Mouse (Mus musculus) macrophage (primary cell): Measurements from ENCODE around the gene Rps6kb1. TPM values are rescaled to one million over a fixed set of nuclear protein-coding genes. Genes with fewer than 3 reads are reported as not detected.
"Not testable (repeated sequence)": the region's sequence is repeated elsewhere in the genome, so short reads cannot be mapped to it uniquely, and the experiment has no call there.

Experiments used
- H3K27ac ChIP-seq: fragments of 350-480 bp; formaldehyde crosslinking; 2 replicates; pipeline ENCODE4 v1.9.0; 2021
- H3K36me3 ChIP-seq: fragments of 350-480 bp; formaldehyde crosslinking; 2 replicates; pipeline ENCODE4 v1.9.0; 2021; ENCODE audit errors: inconsistent target
- H3K4me3 ChIP-seq: fragments of 350-480 bp; formaldehyde crosslinking; 2 replicates; pipeline ENCODE4 v1.9.0; 2021; ENCODE audit errors: inconsistent target
- H3K79me2 ChIP-seq: fragments of 350-480 bp; formaldehyde crosslinking; 2 replicates; pipeline ENCODE4 v1.9.0; 2021; ENCODE audit errors: inconsistent target
- WGBS: methylation state at CpG from one replicate; pipeline ENCODE4 v1.1.7; 2026; ENCODE audit warnings: inconsistent platforms; ENCODE audit not compliant: missing documents; 5-methylcytosine and 5-hydroxymethylcytosine counted together
- polyA plus RNA-seq: library from polyadenylated mRNA; stranded (reverse); fragments of 250-400 nt; gene quantifications from 3 replicates; pipeline ENCODE4 v1.2.4, GENCODE M21; 2018; ENCODE audit warnings: inconsistent platforms

Gene Rps6kb1
- polyA plus RNA-seq, 1 experiment from 2014 or later, result 22.7 TPM

DNA sequence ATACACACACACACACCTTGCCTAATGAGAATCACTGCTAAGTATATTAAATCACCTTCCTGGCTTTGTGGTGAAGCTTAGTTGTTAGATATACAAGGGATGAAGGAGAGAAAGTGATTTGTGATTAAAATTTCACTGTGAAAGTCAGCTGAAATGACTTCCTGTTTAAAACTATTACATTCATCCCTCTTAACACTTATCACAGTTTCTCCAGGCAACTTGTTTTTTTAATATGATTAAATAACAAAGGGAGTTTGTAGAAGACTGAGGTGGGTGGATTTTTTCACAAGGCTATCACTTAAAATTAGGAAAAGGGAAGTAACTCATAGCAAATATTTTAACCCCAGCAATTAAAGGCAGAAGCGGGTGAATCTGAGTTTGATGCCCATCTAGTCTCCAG lies 47.2 kb downstream of the Rps6kb1 start:
- 90% methylated on average over 1 of the region's 1 CpGs for WGBS
- no peaks in the 10 kb centered on the region for H3K79me2 ChIP-seq
- no peak overlapping the region for H3K27ac ChIP-seq
- H3K4me3 ChIP-seq, result no peak overlapping the region
- H3K36me3 ChIP-seq, result peaks cover 50% of the 10 kb centered on the region

- peaks cover 51% of the 10 kb centered on the region; the same call in 1 of the 2 replicates for H3K36me3 ChIP-seq
- WGBS, result 92% methylated on average over 1 of the region's 1 CpGs
- peaks cover 8% of the 10 kb centered on the region for H3K79me2 ChIP-seq
- no peak overlapping the region for H3K4me3 ChIP-seq
- no peak overlapping the region for H3K27ac ChIP-seq
These were observed 53.8 kb downstream of the Rps6kb1 start for GRCm38 (mm10) chr11:86490782-86491181.

GRCm38 (mm10) chr11:86484910-86485510 lies 59.6 kb downstream of the Rps6kb1 start:
- Histone ChIP-seq H3K79me2 (peaks cover 16% of the 10 kb centered on the region), H3K27ac (peak overlapping the region; percentile 73), H3K4me3 (peak overlapping the region; percentile 88), H3K36me3 (0 out of 2 replicates have a peak, but pooled peaks cover 12% of the 10 kb centered on the region)
- WGBS, result 3% methylated on average over 25 of the region's 25 CpGs

- H3K27ac ChIP-seq, result peak within 1 kb of the TSS; percentile 73
- WGBS, result under 1% methylated on average over 65 of the region's 68 CpGs
- peaks cover 16% of the 10 kb centered on the region for H3K79me2 ChIP-seq
- peak within 1 kb of the TSS; percentile 88 for H3K4me3 ChIP-seq
- 0 out of 2 replicates have a peak, but pooled peaks cover 4% of the 10 kb centered on the region for H3K36me3 ChIP-seq
These were observed 60.3 kb downstream of the Rps6kb1 start, which contains the start of gene Rnft1 for GRCm38 (mm10) chr11:86484101-86484868. Gene Rnft1, plus strand, starts transcription at chr11:86484657.

DNA sequence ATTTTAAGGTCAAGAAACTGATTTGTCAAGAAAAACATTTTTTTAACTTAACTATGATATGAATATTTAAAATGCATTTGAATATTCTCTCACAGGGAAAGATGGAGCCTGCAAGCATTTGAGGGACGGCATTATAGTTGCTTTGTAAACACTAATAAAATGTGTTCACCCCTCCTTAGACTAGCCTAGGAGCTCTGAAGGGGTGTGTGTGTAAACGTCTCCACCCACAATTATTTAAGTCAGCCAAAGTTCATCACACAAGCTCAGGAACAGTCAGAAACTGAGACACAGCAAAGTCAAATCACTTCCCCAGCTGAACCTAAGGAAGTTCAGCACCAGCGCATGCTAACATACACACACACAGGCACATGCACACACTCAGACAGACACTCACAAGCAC lies 71.0 kb downstream of the Rps6kb1 start:
- Histone ChIP-seq H3K4me3 (peak overlapping the region; percentile 22; the same call in 1 of the 2 replicates), H3K36me3 (no peaks in the 10 kb centered on the region), H3K79me2 (no peaks in the 10 kb centered on the region), H3K27ac (peak overlapping the region; percentile 5; the same call in 1 of the 2 replicates)
- WGBS, result 60% methylated on average over 3 of the region's 3 CpGs

GRCm38 (mm10) chr11:86472771-86473171 lies 71.8 kb downstream of the Rps6kb1 start:
- Histone ChIP-seq H3K4me3 (peak overlapping the region; percentile 22), H3K79me2 (no peaks in the 10 kb centered on the region), H3K27ac (peak overlapping the region; percentile 5; the same call in 1 of the 2 replicates), H3K36me3 (no peaks in the 10 kb centered on the region)
- WGBS, result 3% methylated on average over 7 of the region's 7 CpGs

- Histone ChIP-seq H3K27ac (no peak overlapping the region), H3K79me2 (no peaks in the 10 kb centered on the region), H3K4me3 (no peak overlapping the region), H3K36me3 (no peaks in the 10 kb centered on the region)
- WGBS, result 89% methylated on average over 6 of the region's 6 CpGs
These were observed 72.8 kb downstream of the Rps6kb1 start for GRCm38 (mm10) chr11:86471785-86472184.

DNA sequence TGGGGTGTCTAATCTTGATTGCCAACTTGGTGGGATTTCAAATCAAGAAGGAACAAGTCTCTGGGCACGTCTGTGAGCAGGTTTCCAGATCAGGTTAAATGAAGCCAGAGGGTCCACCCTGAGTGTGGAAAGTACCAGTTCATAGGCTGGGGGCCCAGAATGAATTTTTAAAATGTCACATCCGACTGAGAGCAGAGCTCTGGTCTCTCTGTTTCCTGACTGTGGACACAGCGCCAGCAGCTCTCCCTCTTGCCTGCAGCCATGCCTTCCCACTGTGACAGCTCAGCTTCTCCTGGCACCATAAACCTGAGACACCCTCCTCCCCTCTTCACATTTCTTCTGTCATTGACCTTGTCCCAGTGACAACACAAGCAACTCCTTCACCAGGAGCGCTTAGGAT lies 75.6 kb downstream of the Rps6kb1 start:
- Histone ChIP-seq H3K36me3 (no peaks in the 10 kb centered on the region), H3K79me2 (no peaks in the 10 kb centered on the region), H3K4me3 (no peak overlapping the region), H3K27ac (no peak overlapping the region)
- 81% methylated on average over 4 of the region's 4 CpGs for WGBS

DNA sequence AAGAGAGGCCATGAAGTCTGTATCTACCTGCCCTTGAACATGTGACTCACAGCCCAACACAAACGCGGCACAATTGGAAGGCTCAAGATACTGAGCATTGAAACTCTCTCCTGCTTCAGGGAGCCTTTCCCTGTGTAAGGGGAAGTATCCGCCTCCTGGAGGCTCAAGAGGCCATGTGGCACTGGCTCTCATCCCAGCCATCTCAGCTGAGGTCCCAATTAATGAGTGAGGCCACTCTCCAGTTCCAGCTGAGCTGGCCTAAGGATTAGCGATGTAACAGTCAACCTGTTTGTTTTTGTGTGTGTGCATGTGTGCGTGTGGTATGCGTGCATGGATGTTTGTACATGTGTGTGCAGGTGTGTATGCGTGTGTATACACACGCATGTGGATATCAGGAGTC lies 76.3 kb downstream of the Rps6kb1 start:
- H3K27ac ChIP-seq, result no peak overlapping the region
- H3K79me2 ChIP-seq, result no peaks in the 10 kb centered on the region
- no peak overlapping the region for H3K4me3 ChIP-seq
- H3K36me3 ChIP-seq, result no peaks in the 10 kb centered on the region
- WGBS, result 88% methylated on average over 8 of the region's 8 CpGs

DNA sequence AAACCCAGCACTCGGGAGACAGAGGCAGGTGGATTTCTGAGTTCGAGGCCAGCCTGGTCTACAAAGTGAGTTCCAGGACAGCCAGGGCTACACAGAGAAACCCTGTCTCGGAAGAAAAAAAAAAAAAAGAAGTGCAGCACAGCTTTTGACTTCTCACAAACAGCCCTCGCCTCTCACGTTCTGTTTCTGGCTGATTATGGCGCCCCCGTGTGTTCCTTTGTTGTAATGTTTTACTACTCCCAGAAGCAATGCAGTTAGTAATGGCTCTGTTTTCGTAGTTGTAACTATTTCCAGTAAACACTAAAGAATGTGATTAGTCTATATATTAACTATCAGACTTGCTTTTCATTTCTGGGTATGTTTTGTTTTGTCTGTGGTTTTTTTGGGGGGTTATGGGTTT lies 80.3 kb downstream of the Rps6kb1 start:
- not testable (repeated sequence) for H3K4me3 ChIP-seq, H3K79me2 ChIP-seq, H3K27ac ChIP-seq, H3K36me3 ChIP-seq
- 18% methylated on average over 6 of the region's 8 CpGs for WGBS

DNA sequence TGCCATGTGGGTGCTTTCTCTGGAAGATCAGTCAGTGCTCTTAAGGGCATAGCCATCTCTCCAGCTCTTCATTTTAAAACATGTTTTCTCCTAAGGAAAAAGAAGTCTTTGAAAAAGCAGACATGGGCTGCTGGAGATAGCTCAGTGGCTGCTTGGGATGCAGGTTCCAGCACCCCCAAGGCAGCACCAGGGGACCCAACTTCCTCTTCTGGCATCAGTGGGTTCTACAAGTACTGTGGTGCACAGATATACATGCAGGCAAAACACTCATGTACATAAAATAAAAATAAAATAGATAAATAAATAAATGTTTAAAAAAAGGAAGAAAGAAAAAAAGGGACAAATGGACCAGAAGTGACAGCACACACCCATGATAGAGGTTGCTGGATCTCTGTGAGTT lies 82.0 kb downstream of the Rps6kb1 start:
- no peaks in the 10 kb centered on the region for H3K79me2 ChIP-seq
- no peak overlapping the region for H3K4me3 ChIP-seq

DNA sequence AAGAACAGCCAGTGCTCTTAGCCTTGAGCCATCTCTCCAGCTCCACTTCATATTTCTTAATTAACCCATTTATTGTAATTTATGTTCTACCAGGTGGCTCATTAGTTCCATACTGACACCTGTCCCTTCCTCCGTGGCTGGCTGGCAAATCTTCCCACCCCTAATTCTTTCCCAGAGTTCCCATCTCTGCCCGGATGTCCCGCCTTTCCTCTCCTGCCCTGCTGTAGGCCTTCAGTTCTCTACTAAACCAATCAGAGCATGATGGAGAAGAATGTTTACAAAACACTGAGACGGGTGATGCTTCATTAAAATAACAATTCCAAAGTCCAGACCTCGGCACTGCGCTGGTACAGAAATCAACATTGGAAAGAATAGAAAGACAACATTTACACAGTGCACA lies 85.7 kb downstream of the Rps6kb1 start:
- Histone ChIP-seq H3K79me2 (no peaks in the 10 kb centered on the region), H3K4me3 (no peak overlapping the region), H3K36me3 (no peaks in the 10 kb centered on the region), H3K27ac (no peak overlapping the region)
- 98% methylated on average over 6 of the region's 6 CpGs for WGBS

More for the DNA sequence above, 82.0 kb downstream of the Rps6kb1 start:
- H3K36me3 ChIP-seq, result no peaks in the 10 kb centered on the region
- H3K27ac ChIP-seq, result no peak overlapping the region

DNA sequence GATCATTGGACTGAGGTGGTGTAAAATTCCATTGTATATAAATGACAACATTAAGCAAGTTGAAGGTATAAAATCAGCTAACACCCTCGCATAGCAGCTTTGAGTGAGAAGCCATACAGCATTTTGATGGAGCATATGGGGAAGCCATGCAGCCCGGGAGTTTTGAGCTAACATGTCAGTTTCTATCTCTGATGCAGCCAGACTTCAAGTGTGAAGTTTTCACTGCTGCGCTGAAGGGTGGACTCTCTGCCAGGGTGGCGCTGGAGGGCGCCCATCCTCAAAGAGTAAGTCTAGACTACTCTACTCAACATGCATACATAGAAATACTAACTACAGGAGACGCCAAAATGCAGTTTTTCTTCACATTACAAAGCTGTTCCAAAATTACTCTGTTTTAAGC lies 87.1 kb downstream of the Rps6kb1 start:
- H3K79me2 ChIP-seq, result no peaks in the 10 kb centered on the region
- H3K27ac ChIP-seq, result no peak overlapping the region
- H3K36me3 ChIP-seq, result no peaks in the 10 kb centered on the region
- WGBS, result 84% methylated on average over 6 of the region's 6 CpGs
- H3K4me3 ChIP-seq, result no peak overlapping the region

DNA sequence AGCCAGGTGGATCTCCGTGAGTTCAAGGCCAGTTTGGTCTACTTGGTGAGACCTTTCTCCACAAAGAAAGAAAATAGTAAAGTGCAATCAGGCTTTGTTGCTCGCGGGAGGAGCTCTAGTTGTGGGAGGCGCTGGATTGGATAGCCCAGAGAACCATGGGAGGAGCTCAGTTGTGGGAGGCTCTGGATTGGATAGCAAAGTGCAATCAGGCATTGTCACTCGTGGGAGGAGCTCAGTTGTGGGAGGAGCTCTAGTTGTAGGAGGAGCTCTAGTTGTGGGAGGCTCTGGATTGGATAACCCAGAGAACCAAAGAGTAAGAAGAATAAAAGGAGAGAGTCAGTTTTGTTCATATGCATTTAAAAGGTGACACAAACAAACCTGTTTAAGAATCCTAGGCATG lies 90.6 kb downstream of the Rps6kb1 start:
- H3K79me2 ChIP-seq, result no peaks in the 10 kb centered on the region
- no peak overlapping the region for H3K4me3 ChIP-seq
- H3K36me3 ChIP-seq, result no peaks in the 10 kb centered on the region
- H3K27ac ChIP-seq, result no peak overlapping the region
- 95% methylated on average over 5 of the region's 5 CpGs for WGBS
